Mouse (Mus musculus): ENCODE data around the gene Polr1a. TPM values are rescaled to one million over a fixed set of nuclear protein-coding genes. Genes with fewer than 3 reads are reported as not detected.

The Polr1a gene
- polyA plus RNA-seq, 1 experiment from 2014 or later = 34.2 TPM

GRCm38 (mm10) chr6:71962119-71962518 is 53.3 kb downstream of the Polr1a start:
- Histone ChIP-seq H3K4me2 (replicated peaks) (no peak overlapping the region), H3K4me3 (no peak overlapping the region), H3K9ac (replicated peaks) (no peak overlapping the region), H3K4me1 (no peaks in the 10 kb centered on the region), H3K36me3 (peaks cover 23% of the 10 kb centered on the region), H3K27me3 (no peaks in the 10 kb centered on the region), H3K27ac (replicated peaks) (no peak overlapping the region), H3K9me3 (no peaks in the 10 kb centered on the region)
- no peak for ATAC-seq (ENCODE audit: low FRiP score, low read depth)
- WGBS = 90% methylated on average over 5 of the region's 5 CpGs

DNA sequence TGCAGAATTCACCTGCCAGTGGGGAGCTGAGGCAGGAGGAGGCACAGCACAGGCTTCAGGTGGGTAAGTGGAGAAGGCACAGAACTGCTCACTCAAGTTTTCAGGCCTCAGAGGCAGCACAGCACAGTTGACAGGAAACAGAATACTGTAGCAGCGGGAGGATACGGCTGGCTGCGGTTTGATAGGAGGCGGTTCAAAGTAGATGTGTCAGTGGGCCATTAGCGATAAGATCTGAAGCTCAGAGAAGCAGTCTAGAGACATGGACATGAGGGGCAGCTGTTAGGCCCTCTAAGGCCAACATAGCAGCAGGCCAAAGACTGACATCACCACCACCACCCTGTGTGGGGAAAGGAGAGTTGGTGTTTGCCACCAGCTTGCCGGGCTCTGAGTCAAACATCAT is 53.9 kb downstream of the Polr1a start:
- no peak overlapping the region for H3K9ac ChIP-seq (replicated peaks)
- H3K36me3 ChIP-seq = peaks cover 29% of the 10 kb centered on the region
- H3K27ac ChIP-seq (replicated peaks) = no peak overlapping the region
- H3K4me1 ChIP-seq = no peaks in the 10 kb centered on the region
- WGBS = 96% methylated on average over 6 of the region's 6 CpGs
- no peak overlapping the region for H3K4me3 ChIP-seq
- no peak overlapping the region for H3K4me2 ChIP-seq (replicated peaks)
- H3K9me3 ChIP-seq = no peaks in the 10 kb centered on the region
- H3K27me3 ChIP-seq = no peaks in the 10 kb centered on the region
- ATAC-seq (ENCODE audit: low FRiP score, low read depth) = no peak

DNA sequence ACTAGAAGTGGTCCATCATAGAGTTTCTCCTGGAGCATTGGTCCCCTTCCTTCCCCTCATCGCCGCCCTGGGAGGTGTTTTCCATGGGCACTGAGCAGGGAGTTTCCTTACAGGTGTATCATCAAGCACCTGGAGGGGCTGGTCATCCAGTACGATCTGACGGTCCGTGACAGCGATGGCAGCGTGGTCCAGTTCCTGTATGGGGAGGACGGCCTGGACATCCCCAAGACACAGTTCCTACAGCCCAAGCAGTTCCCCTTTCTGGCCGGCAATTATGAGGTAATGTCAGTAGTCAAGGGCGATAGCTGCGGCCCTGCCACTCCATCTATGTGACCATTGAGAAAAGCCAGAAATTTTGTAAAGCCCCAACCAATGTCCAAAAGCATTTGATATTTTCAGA is 54.7 kb downstream of the Polr1a start:
- Histone ChIP-seq H3K36me3 (peaks cover 35% of the 10 kb centered on the region), H3K9me3 (no peaks in the 10 kb centered on the region), H3K9ac (replicated peaks) (no peak overlapping the region), H3K4me3 (no peak overlapping the region), H3K27ac (replicated peaks) (no peak overlapping the region), H3K27me3 (no peaks in the 10 kb centered on the region), H3K4me2 (replicated peaks) (no peak overlapping the region), H3K4me1 (no peaks in the 10 kb centered on the region)
- ATAC-seq (ENCODE audit: low FRiP score, low read depth) = no peak
- WGBS = 96% methylated on average over 11 of the region's 11 CpGs

DNA sequence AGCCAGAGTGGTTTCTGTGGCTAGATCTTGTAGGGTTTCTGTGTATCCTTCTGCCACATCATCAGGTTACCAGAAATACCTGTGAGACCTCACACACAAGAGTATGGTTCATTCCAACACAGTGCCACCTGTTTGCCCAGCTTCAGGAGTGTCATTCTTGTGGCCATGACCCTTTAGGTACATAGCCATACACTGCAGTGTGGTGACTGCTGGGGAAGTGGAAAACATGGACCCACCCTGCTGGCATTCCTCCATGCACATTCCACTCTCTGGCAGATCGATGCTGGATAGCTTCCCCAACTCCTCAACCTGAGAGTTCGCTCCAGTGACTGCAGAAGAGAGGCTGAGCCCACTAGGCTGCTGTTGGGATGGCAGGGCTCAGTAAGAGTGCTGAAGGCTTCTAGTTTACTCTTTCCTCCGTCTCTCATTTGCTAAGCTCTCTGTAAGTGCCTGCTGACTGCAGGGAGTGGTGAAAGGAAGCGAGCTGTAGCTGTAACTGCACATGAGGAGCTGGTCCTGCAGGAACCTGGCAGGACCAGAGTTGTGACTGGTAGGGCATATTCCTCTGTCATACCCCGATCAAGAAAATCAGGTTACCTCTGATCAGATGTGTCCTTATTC is 57.9 kb downstream of the Polr1a start:
- H3K36me3 ChIP-seq = peaks cover 59% of the 10 kb centered on the region
- 85% methylated on average over 5 of the region's 5 CpGs for WGBS
- ATAC-seq (ENCODE audit: low FRiP score, low read depth) = no peak
- H3K4me2 ChIP-seq (replicated peaks) = no peak overlapping the region
- no peak overlapping the region for H3K27ac ChIP-seq (replicated peaks)
- no peak overlapping the region for H3K9ac ChIP-seq (replicated peaks)
- no peaks in the 10 kb centered on the region for H3K4me1 ChIP-seq
- H3K27me3 ChIP-seq = no peaks in the 10 kb centered on the region
- no peaks in the 10 kb centered on the region for H3K9me3 ChIP-seq
- no peak overlapping the region for H3K4me3 ChIP-seq

DNA sequence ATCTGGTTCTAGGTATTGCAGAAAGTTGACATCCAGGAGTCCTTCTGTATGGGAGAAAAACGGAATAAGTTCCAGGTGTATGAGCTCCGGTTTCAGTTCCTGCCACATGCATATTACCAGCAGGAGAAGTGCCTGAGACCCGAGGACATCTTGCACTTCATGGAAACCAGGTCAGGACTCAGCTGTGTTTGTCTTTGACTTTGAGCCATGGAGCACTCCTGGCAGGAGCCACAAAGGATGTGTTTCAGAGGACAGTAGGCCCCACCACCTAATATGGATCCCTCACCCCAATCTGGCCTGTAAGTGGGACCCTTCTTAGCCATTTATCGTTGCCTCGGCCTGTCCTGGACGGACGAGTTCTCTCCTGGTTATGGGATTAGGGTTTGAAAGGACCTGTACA is 59.0 kb downstream of the Polr1a start:
- Histone ChIP-seq H3K4me1 (no peaks in the 10 kb centered on the region), H3K9ac (replicated peaks) (no peak overlapping the region), H3K4me2 (replicated peaks) (no peak overlapping the region), H3K27ac (replicated peaks) (no peak overlapping the region), H3K36me3 (peaks cover 69% of the 10 kb centered on the region), H3K27me3 (no peaks in the 10 kb centered on the region), H3K9me3 (no peaks in the 10 kb centered on the region), H3K4me3 (no peak overlapping the region)
- ATAC-seq (ENCODE audit: low FRiP score, low read depth) = no peak
- WGBS = 89% methylated on average over 7 of the region's 7 CpGs

DNA sequence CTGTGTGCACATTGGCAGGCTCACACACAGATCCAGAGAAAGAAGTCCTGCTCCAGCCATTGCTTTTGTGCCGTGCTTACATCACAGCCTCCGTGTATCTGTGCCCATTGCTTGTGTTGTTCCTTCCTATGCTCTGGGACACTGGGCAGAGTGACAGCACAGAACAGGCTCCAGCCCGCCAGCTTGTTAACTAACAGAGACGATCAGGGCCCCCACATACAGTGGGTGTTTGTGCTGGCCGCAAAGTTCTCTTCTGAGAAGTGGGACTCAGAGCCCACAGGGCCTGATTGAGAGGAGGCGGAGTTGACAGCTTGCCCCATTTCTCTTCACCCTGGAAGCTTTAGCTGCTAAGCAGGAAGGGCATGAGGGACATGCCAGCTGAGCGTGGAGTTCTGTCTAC is 60.6 kb downstream of the Polr1a start:
- Histone ChIP-seq H3K9ac (replicated peaks) (no peak overlapping the region), H3K4me2 (replicated peaks) (no peak overlapping the region), H3K27me3 (no peaks in the 10 kb centered on the region), H3K4me1 (no peaks in the 10 kb centered on the region), H3K9me3 (no peaks in the 10 kb centered on the region), H3K4me3 (no peak overlapping the region), H3K36me3 (peaks cover 85% of the 10 kb centered on the region), H3K27ac (replicated peaks) (no peak overlapping the region)
- no peak for ATAC-seq (ENCODE audit: low FRiP score, low read depth)
- 92% methylated on average over 7 of the region's 7 CpGs for WGBS

DNA sequence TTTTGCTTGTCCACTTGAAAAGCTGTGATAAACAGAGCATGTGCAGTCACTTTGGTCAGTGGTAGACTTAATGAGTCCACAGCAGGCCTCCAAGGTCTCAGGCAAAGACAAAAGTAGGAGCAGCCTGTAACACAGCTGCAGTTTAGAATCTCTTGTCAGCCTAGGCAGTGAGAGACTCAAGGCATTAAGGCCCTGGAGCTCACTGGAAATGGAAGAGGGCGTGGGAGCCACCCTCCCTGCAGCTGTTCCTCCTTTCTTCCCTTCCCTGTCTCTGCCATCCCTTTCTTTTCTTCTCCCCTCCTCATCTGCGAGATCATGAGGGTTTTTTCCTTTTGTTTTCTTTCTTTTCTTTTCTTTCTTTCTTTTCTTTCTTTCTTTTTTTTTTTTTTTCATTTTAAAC is 61.3 kb downstream of the Polr1a start:
- Histone ChIP-seq H3K4me3 (no peak overlapping the region), H3K4me2 (replicated peaks) (no peak overlapping the region), H3K27me3 (no peaks in the 10 kb centered on the region), H3K9me3 (no peaks in the 10 kb centered on the region), H3K9ac (replicated peaks) (no peak overlapping the region), H3K27ac (replicated peaks) (no peak overlapping the region), H3K36me3 (peaks cover 86% of the 10 kb centered on the region), H3K4me1 (no peaks in the 10 kb centered on the region)
- 67% methylated on average over 2 of the region's 2 CpGs for WGBS
- no peak for ATAC-seq (ENCODE audit: low FRiP score, low read depth)

DNA sequence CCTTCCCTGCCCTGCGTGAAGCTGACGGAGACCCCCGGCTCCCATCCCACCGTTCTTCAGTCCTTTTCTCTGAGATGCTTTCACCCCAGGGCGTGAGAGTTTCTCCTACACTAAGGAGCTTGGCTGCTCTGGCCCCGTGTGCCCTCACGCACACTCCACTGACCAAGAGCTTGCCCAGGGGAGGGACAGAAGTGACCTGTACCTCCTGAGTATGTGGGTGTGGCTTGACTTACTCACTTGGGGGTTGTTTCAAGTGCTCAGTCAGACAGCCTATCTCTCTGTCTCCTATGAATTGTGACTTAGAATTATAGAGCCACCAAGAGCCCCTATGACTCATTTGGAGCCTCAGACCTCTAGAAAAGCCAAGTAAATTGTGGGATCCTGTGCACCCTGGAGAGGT is 67.7 kb downstream of the Polr1a start:
- ATAC-seq (ENCODE audit: low FRiP score, low read depth) = no peak
- Histone ChIP-seq H3K27me3 (no peaks in the 10 kb centered on the region), H3K27ac (replicated peaks) (no peak overlapping the region), H3K9ac (replicated peaks) (no peak overlapping the region), H3K4me2 (replicated peaks) (no peak overlapping the region), H3K4me3 (no peak overlapping the region), H3K9me3 (no peaks in the 10 kb centered on the region), H3K36me3 (peaks cover 99% of the 10 kb centered on the region), H3K4me1 (no peaks in the 10 kb centered on the region)
- WGBS = 90% methylated on average over 7 of the region's 7 CpGs

DNA sequence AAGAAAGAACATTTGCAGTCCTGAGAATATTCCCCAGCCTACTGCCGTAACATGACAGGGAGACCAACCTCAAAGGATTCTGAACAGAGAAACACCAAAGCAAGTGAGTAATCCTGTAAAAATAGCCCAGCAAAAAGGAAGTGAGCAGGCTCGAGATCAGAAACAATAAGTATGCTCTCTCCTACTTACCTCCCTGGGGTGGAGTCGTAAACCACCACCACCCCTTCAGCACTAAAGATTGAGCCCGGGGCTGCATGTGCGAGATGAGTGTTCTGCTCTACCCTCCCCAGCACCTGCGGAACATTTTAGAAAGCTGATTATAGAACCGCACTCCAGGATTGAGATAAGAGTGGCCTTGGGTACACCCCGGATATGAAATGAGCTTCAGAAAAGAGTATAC is 71.3 kb downstream of the Polr1a start:
- Histone ChIP-seq H3K9me3 (no peaks in the 10 kb centered on the region), H3K4me3 (no peak overlapping the region), H3K9ac (replicated peaks) (no peak overlapping the region), H3K27ac (replicated peaks) (no peak overlapping the region), H3K36me3 (peaks cover 64% of the 10 kb centered on the region), H3K4me2 (replicated peaks) (no peak overlapping the region), H3K27me3 (no peaks in the 10 kb centered on the region), H3K4me1 (no peaks in the 10 kb centered on the region)
- ATAC-seq (ENCODE audit: low FRiP score, low read depth) = no peak
- WGBS = 81% methylated on average over 8 of the region's 8 CpGs

DNA sequence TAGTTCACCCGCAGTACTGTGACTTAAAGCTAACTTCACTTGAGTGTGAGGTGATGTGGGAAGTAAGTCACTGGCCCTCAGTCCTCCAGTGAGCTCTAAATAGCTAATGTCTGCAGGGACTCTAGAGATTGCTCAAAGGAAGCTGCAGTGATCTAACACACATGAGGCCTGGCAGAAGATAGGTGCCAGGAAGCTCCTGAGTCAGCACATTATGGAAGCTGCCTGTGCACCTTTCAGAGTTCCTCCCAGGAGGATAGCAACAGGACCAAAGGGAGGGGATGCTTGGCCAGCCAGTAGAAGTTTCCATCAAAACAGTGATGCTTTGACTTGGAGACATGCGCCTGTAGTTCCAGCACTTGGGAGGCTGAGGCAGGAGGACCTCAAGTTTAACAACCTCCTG is 71.7 kb downstream of the Polr1a start:
- no peaks in the 10 kb centered on the region for H3K4me1 ChIP-seq
- no peaks in the 10 kb centered on the region for H3K9me3 ChIP-seq
- no peak overlapping the region for H3K4me3 ChIP-seq
- H3K4me2 ChIP-seq (replicated peaks) = no peak overlapping the region
- no peak for ATAC-seq (ENCODE audit: low FRiP score, low read depth)
- 91% methylated on average over 2 of the region's 2 CpGs for WGBS
- no peak overlapping the region for H3K9ac ChIP-seq (replicated peaks)
- no peak overlapping the region for H3K27ac ChIP-seq (replicated peaks)
- no peaks in the 10 kb centered on the region for H3K27me3 ChIP-seq
- H3K36me3 ChIP-seq = peaks cover 60% of the 10 kb centered on the region

DNA sequence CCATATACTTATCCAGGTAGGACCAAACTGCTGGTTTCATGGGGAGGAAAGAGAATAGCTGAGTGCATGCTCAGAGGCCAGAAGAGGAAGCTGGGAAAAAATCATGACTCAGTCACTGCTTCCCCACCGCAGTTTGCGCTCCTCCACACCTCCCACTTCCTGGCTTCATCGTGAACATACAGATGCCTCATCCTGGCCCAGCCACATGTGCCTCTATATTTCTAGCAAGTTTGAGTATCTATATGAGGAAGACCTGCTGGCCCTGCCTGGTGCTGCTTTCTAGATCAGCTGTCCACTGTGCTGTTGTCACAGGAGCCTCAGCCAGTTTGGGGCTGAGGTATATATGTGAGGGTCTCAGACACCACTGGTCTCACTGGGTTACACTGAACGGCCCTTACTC is 72.6 kb downstream of the Polr1a start:
- Histone ChIP-seq H3K4me1 (no peaks in the 10 kb centered on the region), H3K27ac (replicated peaks) (no peak overlapping the region), H3K9ac (replicated peaks) (no peak overlapping the region), H3K4me3 (no peak overlapping the region), H3K9me3 (no peaks in the 10 kb centered on the region), H3K27me3 (no peaks in the 10 kb centered on the region), H3K36me3 (peaks cover 52% of the 10 kb centered on the region), H3K4me2 (replicated peaks) (no peak overlapping the region)
- ATAC-seq (ENCODE audit: low FRiP score, low read depth) = no peak
- 91% methylated on average over 4 of the region's 4 CpGs for WGBS

DNA sequence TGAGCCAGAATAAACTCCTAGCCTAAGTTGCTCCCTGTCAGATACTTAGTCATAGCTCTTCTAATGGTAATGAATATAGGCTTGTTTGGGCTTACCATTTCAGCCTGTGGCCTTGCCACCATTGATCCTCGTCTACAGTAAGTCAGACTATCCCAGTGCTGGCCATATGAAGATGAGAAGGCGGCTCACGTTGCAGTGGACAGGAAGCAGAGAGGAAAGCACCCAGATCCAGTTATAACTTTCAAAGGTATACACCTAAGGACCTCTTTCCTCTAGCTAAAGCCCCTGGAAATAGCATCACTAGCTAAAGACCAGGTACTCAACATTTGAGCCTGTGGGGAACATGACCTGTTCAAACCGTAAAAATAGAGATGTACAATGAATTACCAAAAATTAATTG is 77.1 kb downstream of the Polr1a start:
- Histone ChIP-seq H3K4me1 (no peaks in the 10 kb centered on the region), H3K4me3 (no peak overlapping the region), H3K9me3 (no peaks in the 10 kb centered on the region), H3K36me3 (peaks cover 7% of the 10 kb centered on the region; the same call in 1 of the 2 replicates), H3K27ac (replicated peaks) (no peak overlapping the region), H3K27me3 (no peaks in the 10 kb centered on the region), H3K9ac (replicated peaks) (no peak overlapping the region), H3K4me2 (replicated peaks) (no peak overlapping the region)
- WGBS = 89% methylated on average over 4 of the region's 4 CpGs
- no peak for ATAC-seq (ENCODE audit: low FRiP score, low read depth)

DNA sequence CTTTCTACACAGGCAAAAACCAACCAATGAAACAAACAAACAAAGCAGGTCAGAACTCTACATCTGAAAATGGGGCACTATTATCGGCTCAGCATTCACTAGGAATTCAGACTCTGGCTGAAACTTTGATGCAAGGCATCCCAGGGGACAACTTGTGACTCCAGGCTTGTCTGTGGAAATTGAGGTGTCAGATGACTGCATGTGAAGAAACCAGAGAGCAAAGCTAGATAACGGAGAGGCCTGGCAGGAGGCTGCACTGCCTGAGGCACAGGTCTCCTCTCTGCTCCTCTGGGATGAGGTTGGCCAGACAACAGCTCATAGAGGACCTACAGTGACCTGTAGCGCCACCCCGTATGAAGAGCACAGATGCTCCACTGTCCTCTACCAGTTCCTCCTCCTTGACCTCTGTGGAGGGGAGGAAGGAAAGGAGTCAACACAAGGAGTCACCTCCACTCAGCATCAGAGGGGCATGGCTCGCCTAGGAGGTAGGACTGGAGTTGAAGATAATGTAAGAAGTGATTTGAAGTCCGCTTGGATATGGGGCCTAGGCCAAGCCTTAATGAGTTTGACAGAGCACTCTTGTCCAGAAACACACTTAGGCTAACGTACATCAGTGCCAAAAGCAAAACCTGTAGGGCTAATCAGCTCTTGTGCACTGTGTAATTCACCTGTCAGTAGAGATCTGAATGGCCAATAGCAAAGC is 78.8 kb downstream of the Polr1a start:
- H3K9me3 ChIP-seq = no peaks in the 10 kb centered on the region
- H3K36me3 ChIP-seq = no peaks in the 10 kb centered on the region
- H3K27me3 ChIP-seq = no peaks in the 10 kb centered on the region
- H3K9ac ChIP-seq (replicated peaks) = no peak overlapping the region
- no peak overlapping the region for H3K4me3 ChIP-seq
- H3K27ac ChIP-seq (replicated peaks) = no peak overlapping the region
- 81% methylated on average over 7 of the region's 7 CpGs for WGBS
- ATAC-seq (ENCODE audit: low FRiP score, low read depth) = no peak
- H3K4me2 ChIP-seq (replicated peaks) = no peak overlapping the region
- H3K4me1 ChIP-seq = 0 out of 2 replicates have a peak, but pooled peaks cover 5% of the 10 kb centered on the region

Measured in midbrain, embryonic 12.5 days (tissue).